In genomic region chr12:71840430-71841186, GRCm38 (mm10) we compare ENCODE assay signal across 15 mouse cellular contexts. TPM values are rescaled to one million over a fixed set of nuclear protein-coding genes. Genes with fewer than 3 reads are reported as not detected.
DNase-seq lines count a peak whose midpoint lies in the region; ATAC-seq and TF ChIP-seq lines count a peak whose summit lies in the region.
"Had no signal": no experiment of that assay in that cellular context is flagged by ENCODE, and none has a peak within 500 bp of the region (broad histone marks: within the 10 kb centered on the region; RNA-seq: fewer than 3 reads in every experiment).

No protein-coding gene starts in this region.

- H3K9ac ChIP-seq in heart, embryonic 12.5 days = no peak overlapping the region
- H3K9ac ChIP-seq in forebrain, embryonic 16.5 days (replicated peaks; ENCODE audit: low read depth, low read length) = no peak overlapping the region
- H3K9ac ChIP-seq: forebrain, embryonic 13.5 days; limb, embryonic 12.5 days; neural tube, embryonic 13.5 days had no signal

- no peaks in the 10 kb centered on the region for H3K9me3 ChIP-seq in heart, embryonic 12.5 days (replicated peaks)
- H3K9me3 ChIP-seq in forebrain, embryonic 16.5 days (ENCODE audit: control insufficient read depth, low read length) = no peaks in the 10 kb centered on the region
- H3K9me3 ChIP-seq: forebrain, embryonic 13.5 days; limb, embryonic 12.5 days; neural tube, embryonic 13.5 days had no signal

- 33% methylated on average over 6 of the region's 6 CpGs for WGBS in heart, embryonic 12.5 days
- WGBS in forebrain, embryonic 16.5 days = 7% methylated on average over 6 of the region's 6 CpGs

- no peak for TF ChIP-seq CTCF in layer of hippocampus, adult 2 months (conservative IDR thresholded peaks at IDR 0.05)

- H3K36me3 ChIP-seq in heart, embryonic 12.5 days = 0 out of 2 replicates have a peak, but pooled peaks cover 3% of the 10 kb centered on the region
- H3K36me3 ChIP-seq in forebrain, embryonic 16.5 days (ENCODE audit: control insufficient read depth, insufficient read depth) = no peaks in the 10 kb centered on the region
- H3K36me3 ChIP-seq: limb, embryonic 12.5 days; neural tube, embryonic 13.5 days had no signal

- no peaks in the 10 kb centered on the region for H3K27me3 ChIP-seq in heart, embryonic 12.5 days (replicated peaks)
- H3K27me3 ChIP-seq in forebrain, embryonic 16.5 days (replicated peaks; ENCODE audit: control insufficient read depth, insufficient read depth, low read length) = no peaks in the 10 kb centered on the region
- H3K27me3 ChIP-seq: forebrain, embryonic 13.5 days; limb, embryonic 12.5 days; neural tube, embryonic 13.5 days had no signal

- no peak for ATAC-seq in heart, embryonic 12.5 days (ENCODE audit: insufficient number of reproducible peaks, low FRiP score)
- ATAC-seq in forebrain, embryonic 16.5 days = no peak
- ATAC-seq: forebrain, embryonic 13.5 days had no signal

- H3K4me3 ChIP-seq in heart, embryonic 12.5 days = no peak overlapping the region
- H3K4me3 ChIP-seq in layer of hippocampus, adult 2 months = no peak overlapping the region
- H3K4me3 ChIP-seq in brown adipose tissue, adult 24 weeks (ENCODE audit: insufficient read depth, low read depth, low read length) = no peak overlapping the region
- H3K4me3 ChIP-seq in forebrain, embryonic 16.5 days (replicated peaks; ENCODE audit: low read length) = no peak overlapping the region
- H3K4me3 ChIP-seq: forebrain, embryonic 13.5 days; limb, embryonic 12.5 days; neural tube, embryonic 13.5 days had no signal

- H3K4me2 ChIP-seq in heart, embryonic 12.5 days = no peak overlapping the region
- no peak overlapping the region for H3K4me2 ChIP-seq in forebrain, embryonic 16.5 days (ENCODE audit: low read length)
- H3K4me2 ChIP-seq: forebrain, embryonic 13.5 days; limb, embryonic 12.5 days; neural tube, embryonic 13.5 days had no signal

- H3K4me1 ChIP-seq in heart, embryonic 12.5 days (replicated peaks) = peaks cover 79% of the 10 kb centered on the region
- peaks cover 40% of the 10 kb centered on the region for H3K4me1 ChIP-seq in brown adipose tissue, adult 24 weeks (ENCODE audit: control insufficient read depth, insufficient read depth, insufficient read length, low read length)
- H3K4me1 ChIP-seq in forebrain, embryonic 16.5 days (replicated peaks; ENCODE audit: control insufficient read depth, insufficient read depth, low read length) = peaks cover 39% of the 10 kb centered on the region

- H3K27ac ChIP-seq in heart, embryonic 12.5 days (ENCODE audit: poor library complexity, severe bottlenecking) = peak overlapping the region; percentile 29; the same call in 1 of the 2 replicates
- peak overlapping the region; percentile 56; the same call in 1 of the 2 replicates for H3K27ac ChIP-seq in layer of hippocampus, adult 2 months
- 0 out of 2 replicates have a peak overlapping the region, but pooled peaks have one; percentile 5 for H3K27ac ChIP-seq in brown adipose tissue, adult 24 weeks (replicated peaks; ENCODE audit: low read depth, low read length)
- H3K27ac ChIP-seq in forebrain, embryonic 16.5 days (ENCODE audit: low read length) = no peak overlapping the region
- H3K27ac ChIP-seq: forebrain, embryonic 13.5 days; limb, embryonic 12.5 days; neural tube, embryonic 13.5 days had no signal

- DNase-seq in heart, adult 9 months (ENCODE audit: low spot score in 2 of 2) = no peak
- DNase-seq in layer of hippocampus, adult 2 months (ENCODE audit: low spot score in 2 of 2) = peak in 1 of 2 experiments; percentile 51
- DNase-seq in layer of hippocampus, postnatal 10 days (ENCODE audit: low spot score in 2 of 2) = no peak
- peak; percentile 54 for DNase-seq in kidney, postnatal 14 days
- DNase-seq: adrenal gland, adult 8-10 months; cerebellum, adult 8-10 months; embryo, embryonic 11 days; lung, adult 18-20 months; thymus, postnatal 4 days had no signal

RNA-seq across cellular contexts. Expression of gene Daam1, which starts 9.7 kb away (rescaled TPM):
- 23.1 and 23.3 TPM in 2 replicates for polyA plus RNA-seq in heart, embryonic 12.5 days (2016; fragmentation: Nextera tagmentation; extraction: Ambion mirVana)
- total RNA-seq in layer of hippocampus, adult 2 months (2021) = 10 to 100 TPM; 64.9 to 69.3 TPM
- 10 to 100 TPM; 89.9 to 96.7 TPM for total RNA-seq in layer of hippocampus, postnatal 10 days (2021)
- polyA plus RNA-seq in brown adipose tissue, adult 24 weeks (2012; ENCODE audit: insufficient read depth, insufficient read length, missing spikeins) = 8.3 and 11.1 TPM in 2 replicates
- 28.1 and 29.7 TPM in 2 replicates for polyA plus RNA-seq in forebrain, embryonic 16.5 days (2015; fragmentation: Nextera tagmentation; extraction: Ambion mirVana)
